9 mouse cellular contexts compared by ENCODE assay signal in the genomic region with DNA sequence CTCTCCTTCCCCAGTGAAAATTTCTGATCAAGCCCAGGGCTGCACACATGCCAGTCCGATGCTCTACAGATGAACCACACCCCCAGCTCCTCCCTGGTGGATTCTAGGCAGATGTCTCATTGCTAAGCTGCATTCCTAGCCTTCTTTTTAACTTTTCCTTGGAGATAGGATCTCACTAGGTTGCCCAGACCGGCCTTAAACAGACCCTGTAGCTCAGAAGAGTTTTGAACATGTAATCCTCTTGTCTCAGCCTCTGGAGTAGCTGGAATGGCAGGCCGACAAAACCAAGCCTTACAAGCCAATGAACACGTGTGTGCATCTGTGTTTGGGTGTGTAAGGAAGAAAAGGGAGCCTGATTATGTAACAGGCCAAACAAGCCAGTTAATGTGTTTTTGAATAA. TPM values are rescaled to one million over a fixed set of nuclear protein-coding genes. Genes with fewer than 3 reads are reported as not detected.
DNase-seq lines count a peak whose midpoint lies in the region; ATAC-seq and TF ChIP-seq lines count a peak whose summit lies in the region.
"Had no signal": no experiment of that assay in that cellular context is flagged by ENCODE, and none has a peak within 500 bp of the region (broad histone marks: within the 10 kb centered on the region; RNA-seq: fewer than 3 reads in every experiment).

No protein-coding gene starts in this region.

- H3K4me1 ChIP-seq in heart, postnatal 0 days (ENCODE audit: control insufficient read depth, insufficient read depth), result peaks cover 6% of the 10 kb centered on the region; the same call in 1 of the 2 replicates
- H3K4me1 ChIP-seq in testis, adult 2 months (ENCODE audit: control insufficient read depth, insufficient read depth, low read length), result peaks cover 17% of the 10 kb centered on the region
- peaks cover 5% of the 10 kb centered on the region; the same call in 1 of the 2 replicates for H3K4me1 ChIP-seq in stomach, postnatal 0 days (replicated peaks; ENCODE audit: control insufficient read depth, insufficient read depth)
- H3K4me1 ChIP-seq in midbrain, embryonic 13.5 days (replicated peaks), result peaks cover 12% of the 10 kb centered on the region

- no peak overlapping the region for H3K4me3 ChIP-seq in heart, postnatal 0 days (ENCODE audit: low read depth, low read length)
- no peak overlapping the region for H3K4me3 ChIP-seq in testis, adult 2 months (ENCODE audit: control insufficient read depth, low read depth, low read length)
- H3K4me3 ChIP-seq in stomach, postnatal 0 days (ENCODE audit: low read depth, low read length), result no peak overlapping the region
- no peak overlapping the region for H3K4me3 ChIP-seq in midbrain, embryonic 13.5 days (replicated peaks)

- no peak for DNase-seq in heart, postnatal 0 days (ENCODE audit: low spot score)
- no peak for DNase-seq in heart, postnatal 25 days (ENCODE audit: low spot score)
- no peak for DNase-seq in testis, postnatal 14 days (ENCODE audit: low spot score)
- DNase-seq in induced T-regulatory cell, adult 2 months (ENCODE audit: low read depth), result peak; percentile 33
- DNase-seq in stomach, postnatal 0 days (ENCODE audit: low spot score), result no peak
- DNase-seq in thymus, adult 18-20 months, result no peak

- H3K9ac ChIP-seq in heart, postnatal 0 days (replicated peaks; ENCODE audit: low read depth, low read length), result no peak overlapping the region
- H3K9ac ChIP-seq in stomach, postnatal 0 days (ENCODE audit: low read length), result peak overlapping the region; percentile 61; the same call in 1 of the 2 replicates
- H3K9ac ChIP-seq in midbrain, embryonic 13.5 days (replicated peaks), result no peak overlapping the region

- H3K9me3 ChIP-seq in heart, postnatal 0 days (replicated peaks; ENCODE audit: control insufficient read depth, low read length), result no peaks in the 10 kb centered on the region
- H3K9me3 ChIP-seq in stomach, postnatal 0 days (ENCODE audit: control insufficient read depth, low read length), result no peaks in the 10 kb centered on the region
- no peaks in the 10 kb centered on the region for H3K9me3 ChIP-seq in midbrain, embryonic 13.5 days
- H3K9me3 ChIP-seq: G1E had no signal

- TF ChIP-seq EP300 in heart, postnatal 0 days (IDR thresholded peaks at IDR 0.05; ENCODE audit: low read depth), result no peak
- TF ChIP-seq EP300 in stomach, postnatal 0 days (optimal IDR thresholded peaks at IDR 0.05), result no peak

- H3K27me3 ChIP-seq in heart, postnatal 0 days (ENCODE audit: control insufficient read depth, insufficient read depth, low read length), result no peaks in the 10 kb centered on the region
- no peaks in the 10 kb centered on the region for H3K27me3 ChIP-seq in testis, adult 2 months (ENCODE audit: control insufficient read depth, insufficient read depth, low read length)
- H3K27me3 ChIP-seq in stomach, postnatal 0 days (ENCODE audit: control insufficient read depth, insufficient read depth, low read length), result no peaks in the 10 kb centered on the region
- H3K27me3 ChIP-seq in midbrain, embryonic 13.5 days, result no peaks in the 10 kb centered on the region

- TF ChIP-seq POLR2A in testis, adult 2 months (IDR thresholded peaks at IDR 0.05; ENCODE audit: control insufficient read depth, low read depth, low read length), result no peak

- no peak for ATAC-seq in heart, postnatal 0 days (ENCODE audit: insufficient read depth, low read depth)
- no peak for ATAC-seq in stomach, postnatal 0 days (ENCODE audit: low FRiP score, low TSS enrichment)
- no peak for ATAC-seq in midbrain, embryonic 13.5 days

- H3K36me3 ChIP-seq in heart, postnatal 0 days (replicated peaks; ENCODE audit: control insufficient read depth, insufficient read depth, low read length), result no peaks in the 10 kb centered on the region
- no peaks in the 10 kb centered on the region for H3K36me3 ChIP-seq in testis, adult 2 months (ENCODE audit: control insufficient read depth, insufficient read depth, low read length)
- 0 out of 2 replicates have a peak, but pooled peaks cover 6% of the 10 kb centered on the region for H3K36me3 ChIP-seq in stomach, postnatal 0 days (ENCODE audit: control insufficient read depth, insufficient read depth, low read length)
- H3K36me3 ChIP-seq in midbrain, embryonic 13.5 days, result no peaks in the 10 kb centered on the region
- H3K36me3 ChIP-seq: G1E had no signal

- peak overlapping the region; percentile 66; the same call in 1 of the 2 replicates for H3K4me2 ChIP-seq in heart, postnatal 0 days (ENCODE audit: low read depth, low read length)
- no peak overlapping the region for H3K4me2 ChIP-seq in stomach, postnatal 0 days (replicated peaks; ENCODE audit: low read depth)
- H3K4me2 ChIP-seq in midbrain, embryonic 13.5 days (replicated peaks), result no peak overlapping the region; the same call in 1 of the 2 replicates

- WGBS in heart, postnatal 0 days, result 69% methylated on average over 4 of the region's 4 CpGs
- WGBS in stomach, postnatal 0 days, result 33% methylated on average over 4 of the region's 4 CpGs
- 27% methylated on average over 4 of the region's 4 CpGs for WGBS in midbrain, embryonic 13.5 days

- intact Hi-C loops in heart, postnatal 25 days (cut with DNase I), result no loop called here

- peak overlapping the region; percentile 75; the same call in 1 of the 2 replicates for H3K27ac ChIP-seq in heart, postnatal 0 days (ENCODE audit: low read depth)
- H3K27ac ChIP-seq in testis, adult 2 months (ENCODE audit: control insufficient read depth, insufficient read depth, low read depth, low read length), result peak overlapping the region; percentile 80
- peak overlapping the region; percentile 93 for H3K27ac ChIP-seq in stomach, postnatal 0 days (replicated peaks)
- H3K27ac ChIP-seq in midbrain, embryonic 13.5 days, result no peak overlapping the region

- no peak for TF ChIP-seq CTCF in heart, postnatal 0 days (IDR thresholded peaks at IDR 0.05; ENCODE audit: low read depth)
- TF ChIP-seq CTCF in testis, adult 2 months (IDR thresholded peaks at IDR 0.05; ENCODE audit: control insufficient read depth, insufficient read depth, insufficient replicate concordance, low read depth, low read length), result no peak
- TF ChIP-seq CTCF in stomach, postnatal 0 days (IDR thresholded peaks at IDR 0.05; ENCODE audit: low read depth), result no peak

RNA-seq across cellular contexts. Expression of a gene that starts 7.8 kb away (rescaled TPM):
- 56.5 and 63.8 TPM in 2 replicates for total RNA-seq in heart, postnatal 0 days (2014; rRNA removed; ENCODE audit: low replicate concordance)
- polyA plus RNA-seq in heart, postnatal 0 days (2015; fragmentation: Nextera tagmentation; extraction: Ambion mirVana), result 32.1 and 33.3 TPM in 2 replicates
- 10 to 100 TPM; 78.6 to 99.4 TPM for total RNA-seq in heart, postnatal 25 days (2021)
- polyA plus RNA-seq in testis, adult 2 months (2012; rRNA removed), result 20.8 and 23.7 TPM in 2 replicates
- 52.8 and 53.4 TPM in 2 replicates for polyA plus RNA-seq in stomach, postnatal 0 days (2015; fragmentation: Nextera tagmentation; extraction: Ambion mirVana)
- polyA plus RNA-seq in midbrain, embryonic 13.5 days (2015; fragmentation: Nextera tagmentation; extraction: Ambion mirVana), result 17.5 and 18.9 TPM in 2 replicates
- polyA plus RNA-seq: G1E had no signal

RNA-seq across cellular contexts. Expression of a gene that starts 26.2 kb away (rescaled TPM):
- 78.5 and 101 TPM in 2 replicates for total RNA-seq in heart, postnatal 0 days (2014; rRNA removed; ENCODE audit: low replicate concordance)
- 26.8 and 27.7 TPM in 2 replicates for polyA plus RNA-seq in heart, postnatal 0 days (2015; fragmentation: Nextera tagmentation; extraction: Ambion mirVana)
- total RNA-seq in heart, postnatal 25 days (2021), result 10 to 100 TPM; 77.8 TPM
- polyA plus RNA-seq in testis, adult 2 months (2012; rRNA removed), result 79.0 and 82.5 TPM in 2 replicates
- polyA plus RNA-seq in stomach, postnatal 0 days (2015; fragmentation: Nextera tagmentation; extraction: Ambion mirVana), result 25.9 and 27.5 TPM in 2 replicates
- polyA plus RNA-seq in midbrain, embryonic 13.5 days (2015; fragmentation: Nextera tagmentation; extraction: Ambion mirVana), result 53.5 and 56.2 TPM in 2 replicates

RNA-seq across cellular contexts. Expression of a gene that starts 36.0 kb away (rescaled TPM):
- 10.1 and 12.7 TPM in 2 replicates for total RNA-seq in heart, postnatal 0 days (2014; rRNA removed; ENCODE audit: low replicate concordance)
- 4.1 and 4.4 TPM in 2 replicates for polyA plus RNA-seq in heart, postnatal 0 days (2015; fragmentation: Nextera tagmentation; extraction: Ambion mirVana)
- total RNA-seq in heart, postnatal 25 days (2021), result 1 to 10 TPM; 5.8 to 6.3 TPM
- 1.7 and 1.9 TPM in 2 replicates for polyA plus RNA-seq in testis, adult 2 months (2012; rRNA removed)
- 166 and 195 TPM in 2 replicates for polyA plus RNA-seq in stomach, postnatal 0 days (2015; fragmentation: Nextera tagmentation; extraction: Ambion mirVana)
- polyA plus RNA-seq in midbrain, embryonic 13.5 days (2015; fragmentation: Nextera tagmentation; extraction: Ambion mirVana), result 0.84 and 1.0 TPM in 2 replicates
- polyA plus RNA-seq: G1E had no signal

Comparison
In these comparisons a context has a peak if more than half of its experiments do, and no peak if none do; other contexts are left out.
1. RNA of a gene that starts 36.0 kb away (polyA plus RNA-seq): 166 to 195 TPM in stomach, postnatal 0 days; 4.1 to 4.4 TPM in heart, postnatal 0 days, 1.7 to 1.9 TPM in testis, adult 2 months and 0.84 to 1.0 TPM in midbrain, embryonic 13.5 days; every median in the first group is over 10 times any median in the second.